Comparison of ENCODE assay signal across 8 mouse cellular contexts in genomic region chr2:126363050-126363744, GRCm38 (mm10).
A peak's percentile ranks its signal among the peaks of the same experiment; 100 is the strongest.
DNase-seq lines count a peak whose midpoint lies in the region; ATAC-seq and TF ChIP-seq lines count a peak whose summit lies in the region.

No protein-coding gene starts in this region.

- no peak overlapping the region for H3K4me2 ChIP-seq in forebrain, embryonic 14.5 days (ENCODE audit: low read length)

- H3K9me3 ChIP-seq in MEL (replicated peaks; ENCODE audit: insufficient read depth, low read length), result no peaks in the 10 kb centered on the region
- H3K9me3 ChIP-seq in forebrain, embryonic 14.5 days (replicated peaks; ENCODE audit: control insufficient read depth, low read length), result no peaks in the 10 kb centered on the region

- H3K27ac ChIP-seq in MEL (ENCODE audit: control insufficient read depth, low read depth, low read length), result peak overlapping the region; percentile 41
- H3K27ac ChIP-seq in forebrain, embryonic 14.5 days (ENCODE audit: low read depth, low read length), result no peak overlapping the region

- peak overlapping the region in 1 of 2 experiments; percentile 27; a peak in 3 of 4 replicates for H3K4me3 ChIP-seq in MEL (ENCODE audit: control insufficient read depth in 1 of 2, insufficient read depth in 1 of 2, low read depth in 2 of 2, low read length in 2 of 2)
- no peak overlapping the region for H3K4me3 ChIP-seq in forebrain, embryonic 14.5 days (ENCODE audit: low read depth, low read length)

- peak; percentile 87 for DNase-seq in MEL (ENCODE audit: low read depth, low spot score)
- DNase-seq in c-Kit-positive CD71-positive TER-119-positive erythroid progenitor cells, embryonic 14.5 days (ENCODE audit: low spot score), result peak; percentile 73
- DNase-seq in forebrain, embryonic 14.5 days (ENCODE audit: low spot score), result peak; percentile 84
- DNase-seq in layer of hippocampus, postnatal 14 days (ENCODE audit: low spot score in 2 of 2), result peak; percentile 74 to 83
- DNase-seq in lung, postnatal 25 days (ENCODE audit: low spot score), result peak; percentile 70
- peak; percentile 77 for DNase-seq in retina, postnatal 1 day
- peak; percentile 89 for DNase-seq in thymus, postnatal 4 days

- no peak; a peak in 1 of 4 replicates for TF ChIP-seq EP300 in MEL (IDR thresholded peaks at IDR 0.05; ENCODE audit: low read depth in 1 of 2, low read length in 2 of 2)

- peak; percentile 70 for ATAC-seq in forebrain, embryonic 14.5 days
- ATAC-seq in hematopoietic stem cell, adult 5-6 weeks (replicated peaks in 1 of 2; ENCODE audit: insufficient read depth in 1 of 2, low FRiP score in 2 of 2, low TSS enrichment in 1 of 2, low read depth in 1 of 2, poor library complexity in 2 of 2, severe bottlenecking in 2 of 2), result peak; percentile 44 to 89; a peak in 3 of 4 replicates

- 55% methylated on average over 7 of the region's 7 CpGs for WGBS in forebrain, embryonic 14.5 days

- no peak for TF ChIP-seq POLR2A in MEL (IDR thresholded peaks at IDR 0.05; ENCODE audit: control insufficient read depth in 1 of 2, insufficient read depth in 1 of 2, low read depth in 1 of 2, low read length in 2 of 2, poor library complexity in 1 of 2)

- no peaks in the 10 kb centered on the region; a peak in 3 of 4 replicates for H3K27me3 ChIP-seq in MEL (ENCODE audit: control insufficient read depth in 1 of 2, insufficient read depth in 2 of 2, low read length in 2 of 2)
- H3K27me3 ChIP-seq in forebrain, embryonic 14.5 days (replicated peaks; ENCODE audit: control insufficient read depth, insufficient read depth, low read length), result no peaks in the 10 kb centered on the region

- peak; percentile 93 for TF ChIP-seq RAD21 in MEL (IDR thresholded peaks at IDR 0.05; ENCODE audit: low read depth, low read length)

- TF ChIP-seq CTCF in MEL (IDR thresholded peaks at IDR 0.05 in 2 of 3, conservative IDR thresholded peaks at IDR 0.05 in 1 of 3; ENCODE audit: control insufficient read depth in 1 of 3, insufficient read depth in 1 of 3, low read depth in 2 of 3, low read length in 3 of 3, poor library complexity in 1 of 3, severe bottlenecking in 1 of 3), result peak; percentile 87 to 94 (median 89)

- no peak overlapping the region for H3K9ac ChIP-seq in MEL (ENCODE audit: control insufficient read depth, low read depth, low read length, poor library complexity, severe bottlenecking)
- H3K9ac ChIP-seq in forebrain, embryonic 14.5 days (ENCODE audit: low read length), result no peak overlapping the region

- peaks cover 0 to 3% of the 10 kb centered on the region in 2 experiments; a peak in 1 of 4 replicates for H3K36me3 ChIP-seq in MEL (ENCODE audit: control insufficient read depth in 1 of 2, insufficient read depth in 2 of 2, low read length in 2 of 2)
- H3K36me3 ChIP-seq in forebrain, embryonic 14.5 days (ENCODE audit: control insufficient read depth, insufficient read depth, low read length), result no peaks in the 10 kb centered on the region

- no peaks in the 10 kb centered on the region for H3K4me1 ChIP-seq in MEL (ENCODE audit: control insufficient read depth in 1 of 2, insufficient read depth in 2 of 2, low read length in 2 of 2)
- no peaks in the 10 kb centered on the region; the same call in 1 of the 2 replicates for H3K4me1 ChIP-seq in forebrain, embryonic 14.5 days (ENCODE audit: control insufficient read depth, insufficient read depth, low read length)

- no peaks in the 10 kb centered on the region for H3K79me2 ChIP-seq in MEL (ENCODE audit: control insufficient read depth, insufficient read depth, low read length, poor library complexity)

TF ChIP-seq in MEL, 35 proteins besides CTCF, POLR2A, EP300 and RAD21:
- no peak for TF ChIP-seq RCOR1 (IDR thresholded peaks at IDR 0.05; ENCODE audit: low read depth, low read length)
- peak; percentile 93 for TF ChIP-seq SMC3 (IDR thresholded peaks at IDR 0.05; ENCODE audit: low read depth, low read length)
- peak; percentile 77 for TF ChIP-seq ZC3H11A (IDR thresholded peaks at IDR 0.05; ENCODE audit: low read depth, low read length)
- 0 out of 2 replicates have a peak, but pooled peaks have one; percentile 14 for TF ChIP-seq MYC (IDR thresholded peaks at IDR 0.05; ENCODE audit: low read depth, low read length)
